Mouse (Mus musculus) c-Kit-positive CD71-positive TER-119-negative erythroid progenitor cells, embryonic 14.5 days (primary cell): ENCODE measurements around the gene Vmn1r89.

Experiments
- DNase-seq: peaks from one replicate; pipeline ENCODE4 v3.0.0-alpha.2; 2013; ENCODE audit warnings: low read depth

The Vmn1r89 gene

GRCm38 (mm10) chr7:13212720-13213119 is at the start of gene Vmn1r89:
Vmn1r89 (plus strand) TSS chr7:13213020.
- no peak for DNase-seq

GRCm38 (mm10) chr7:13260746-13261700 is 48.2 kb downstream of the Vmn1r89 start:
- no peak for DNase-seq

GRCm38 (mm10) chr7:13263851-13264250 is 51.0 kb downstream of the Vmn1r89 start:
- DNase-seq: no peak

GRCm38 (mm10) chr7:13264396-13264795 is 51.6 kb downstream of the Vmn1r89 start:
- no peak for DNase-seq

- no peak for DNase-seq
Measured at GRCm38 (mm10) chr7:13268749-13269260, 56.0 kb downstream of the Vmn1r89 start.

DNA sequence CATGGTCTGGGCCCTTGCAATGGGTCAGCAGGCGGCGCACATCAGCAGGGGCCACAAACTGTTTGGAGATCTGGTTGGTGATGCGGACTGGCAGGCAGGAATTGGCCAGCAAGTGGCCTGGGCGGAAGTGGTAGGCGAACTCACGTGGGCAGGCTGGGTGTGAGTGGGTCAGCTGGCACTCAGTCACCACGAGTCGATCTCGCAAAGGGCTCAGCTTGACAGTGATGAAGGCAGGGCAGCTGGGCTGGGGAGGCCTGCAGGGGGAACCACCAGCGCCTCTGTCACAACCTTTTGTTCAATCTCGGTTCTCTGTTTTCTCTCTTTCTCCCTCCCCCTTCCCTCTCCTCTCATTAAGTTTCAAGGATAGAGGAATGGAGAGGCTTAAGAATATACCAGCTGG is 56.6 kb downstream of the Vmn1r89 start:
- DNase-seq: no peak
